Mouse (Mus musculus) spleen, adult 2 months (tissue): ENCODE data around the gene Mark1.

ENCODE experiments used
- CTCF ChIP-seq: fragments of 200-500 bp; IDR thresholded peaks from 2 replicates; pipeline ENCODE4 v1.5.1; 2011; ENCODE audit warnings: mild to moderate bottlenecking, inconsistent platforms; ENCODE audit not compliant: insufficient read depth, insufficient read length, insufficient replicate concordance; ENCODE audit errors: extremely low read depth
- POLR2A ChIP-seq: fragments of 200-500 bp; IDR thresholded peaks from 2 replicates; pipeline ENCODE4 v1.6.1; 2011; ENCODE audit warnings: low read depth, low read length, inconsistent platforms

DNA sequence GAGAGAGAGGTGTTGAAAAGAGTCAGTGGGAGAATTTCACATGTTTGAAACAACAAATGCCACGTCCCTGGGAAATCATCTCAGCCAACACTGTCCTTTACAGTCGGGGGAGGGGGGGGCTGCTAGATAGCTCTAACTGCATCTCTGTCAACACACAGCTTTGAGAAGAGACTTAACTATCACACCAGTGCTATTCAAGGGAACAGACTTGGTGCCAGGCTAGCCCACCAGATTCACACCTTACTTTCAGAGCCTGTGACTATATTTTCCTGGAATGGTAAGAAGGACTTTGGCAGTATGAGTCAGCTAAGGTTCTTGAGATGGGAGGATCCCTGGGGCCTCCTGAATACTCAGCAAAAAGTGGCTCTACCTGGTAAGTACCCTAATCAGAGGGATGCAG, 122.1 kb downstream of the Mark1 start:
- TF ChIP-seq POLR2A (no peak), CTCF (no peak)
